Mouse (Mus musculus): ENCODE results near the gene Edn1. TPM values are rescaled to one million over a fixed set of nuclear protein-coding genes. Genes with fewer than 3 reads are reported as not detected.

The Edn1 gene
- total RNA-seq, 2 experiments from 2014 or later, result 2.1 to 2.3 TPM

DNA sequence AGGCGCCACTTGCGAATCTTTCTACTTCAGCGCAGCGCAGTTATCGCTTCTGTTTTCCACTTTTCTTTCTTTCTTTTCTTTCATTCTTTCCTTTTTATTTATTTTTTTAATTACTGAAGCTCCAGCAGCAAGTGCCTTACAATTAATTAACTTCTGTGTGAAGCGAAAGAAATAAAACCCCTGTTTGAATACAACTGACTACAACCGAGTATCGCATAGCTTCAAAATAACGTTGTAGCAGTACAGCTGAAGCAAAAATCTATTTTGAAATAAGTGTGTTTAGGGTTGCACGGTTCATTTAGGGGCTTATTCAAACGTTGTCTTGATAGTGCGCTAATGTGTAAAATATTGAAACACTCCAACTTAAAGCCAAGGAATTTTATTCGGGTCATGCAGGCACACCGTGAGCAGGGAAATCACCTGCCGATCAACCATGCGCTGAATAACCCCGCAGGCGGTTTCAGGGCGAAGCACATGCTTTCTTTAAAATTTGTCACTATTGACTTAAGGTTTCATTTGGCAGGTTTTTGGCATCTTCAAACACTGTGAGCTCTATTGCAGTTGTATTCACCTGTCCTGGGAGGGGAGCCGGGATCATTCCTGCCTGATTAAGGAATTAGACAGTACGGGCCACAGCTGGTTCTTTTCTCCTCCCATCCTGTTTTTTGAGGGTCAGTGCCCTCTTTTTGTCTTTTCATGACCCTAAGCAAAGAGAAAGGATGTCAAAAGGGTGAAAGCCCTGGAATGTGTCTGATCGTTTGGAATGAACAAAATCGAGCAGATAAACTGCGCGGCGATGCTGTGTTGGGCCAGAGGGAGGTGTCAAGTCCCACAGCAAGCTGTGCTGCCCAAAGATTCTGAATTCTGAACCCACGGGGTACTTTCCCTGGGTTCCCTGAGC lies 935 bp downstream of the Edn1 start:
- DNase-seq (ENCODE audit: low spot score in 2 of 2), result no peak
- peak overlapping the region; percentile 55 for H3K27ac ChIP-seq
- H3K4me3 ChIP-seq, result peak overlapping the region; percentile 49
- peak; percentile 57 for TF ChIP-seq CTCF (conservative IDR thresholded peaks at IDR 0.05)

GRCm38 (mm10) chr13:42303180-42303929 lies 2.1 kb downstream of the Edn1 start:
- Histone ChIP-seq H3K4me3 (peak overlapping the region; percentile 24), H3K27ac (no peak overlapping the region)
- TF ChIP-seq CTCF (conservative IDR thresholded peaks at IDR 0.05), result peak; percentile 56
- DNase-seq (ENCODE audit: low spot score in 2 of 2), result no peak

- TF ChIP-seq CTCF (conservative IDR thresholded peaks at IDR 0.05), result no peak
- no peak for DNase-seq (ENCODE audit: low spot score in 2 of 2)
- peak overlapping the region; percentile 24; the same call in 1 of the 2 replicates for H3K4me3 ChIP-seq
- H3K27ac ChIP-seq, result no peak overlapping the region
These were observed 2.9 kb downstream of the Edn1 start for GRCm38 (mm10) chr13:42304139-42304538.

DNA sequence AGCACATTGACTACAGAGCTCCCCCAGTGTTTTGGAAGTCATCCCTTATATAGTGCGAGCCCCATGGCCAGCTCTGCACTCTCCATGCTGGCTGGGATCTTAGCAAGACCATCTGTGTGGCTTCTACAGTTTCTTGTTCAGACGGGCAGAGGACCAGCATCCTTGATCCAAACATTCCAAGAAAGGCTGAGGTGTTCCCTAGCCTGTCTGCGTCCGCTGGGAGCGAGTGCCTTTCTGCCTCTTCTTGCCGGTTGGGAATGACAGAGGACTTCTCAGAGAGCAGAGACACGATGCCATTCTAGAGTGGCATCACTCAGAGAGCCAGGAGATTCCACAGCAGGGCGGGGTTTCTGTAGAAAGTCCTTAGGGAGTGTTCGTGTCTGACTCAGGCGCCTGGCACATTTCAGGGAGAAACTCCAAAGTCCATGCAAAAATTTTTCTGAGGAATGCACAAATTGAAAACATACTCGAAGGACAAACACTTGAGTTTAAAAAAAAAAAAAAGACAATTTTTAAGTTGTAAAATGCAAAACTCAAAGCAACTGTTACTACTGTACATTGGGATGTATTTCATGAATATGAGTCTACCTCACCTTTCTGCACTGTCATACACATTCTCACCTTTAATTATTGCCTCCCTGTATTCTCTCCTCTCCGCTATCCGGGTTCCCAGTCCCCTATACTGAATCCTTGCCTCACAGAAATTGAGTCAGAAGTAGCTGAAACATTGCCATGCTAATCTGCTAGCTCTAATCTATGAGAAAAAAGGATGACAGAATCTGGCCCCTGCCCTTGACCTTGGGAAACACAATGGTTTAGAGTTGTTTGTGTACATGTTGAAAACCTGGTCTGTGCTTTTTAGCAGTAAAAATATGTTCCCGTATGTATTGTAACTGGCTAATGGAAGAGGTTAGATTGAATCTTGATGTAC lies 5.9 kb downstream of the Edn1 start:
- no peak for TF ChIP-seq CTCF (conservative IDR thresholded peaks at IDR 0.05)
- H3K4me3 ChIP-seq, result no peak overlapping the region

GRCm38 (mm10) chr13:42308368-42309103 lies 7.3 kb downstream of the Edn1 start:
- Histone ChIP-seq H3K4me3 (no peak overlapping the region), H3K27ac (no peak overlapping the region)
- no peak for DNase-seq (ENCODE audit: low spot score in 2 of 2)
- TF ChIP-seq CTCF (conservative IDR thresholded peaks at IDR 0.05), result no peak

More for the DNA sequence above, 5.9 kb downstream of the Edn1 start:
- no peak for DNase-seq (ENCODE audit: low spot score in 2 of 2)
- no peak overlapping the region for H3K27ac ChIP-seq

GRCm38 (mm10) chr13:42309804-42310203 lies 8.5 kb downstream of the Edn1 start:
- no peak overlapping the region for H3K4me3 ChIP-seq
- H3K27ac ChIP-seq, result no peak overlapping the region
- no peak for DNase-seq (ENCODE audit: low spot score in 2 of 2)
- TF ChIP-seq CTCF (conservative IDR thresholded peaks at IDR 0.05), result no peak

DNA sequence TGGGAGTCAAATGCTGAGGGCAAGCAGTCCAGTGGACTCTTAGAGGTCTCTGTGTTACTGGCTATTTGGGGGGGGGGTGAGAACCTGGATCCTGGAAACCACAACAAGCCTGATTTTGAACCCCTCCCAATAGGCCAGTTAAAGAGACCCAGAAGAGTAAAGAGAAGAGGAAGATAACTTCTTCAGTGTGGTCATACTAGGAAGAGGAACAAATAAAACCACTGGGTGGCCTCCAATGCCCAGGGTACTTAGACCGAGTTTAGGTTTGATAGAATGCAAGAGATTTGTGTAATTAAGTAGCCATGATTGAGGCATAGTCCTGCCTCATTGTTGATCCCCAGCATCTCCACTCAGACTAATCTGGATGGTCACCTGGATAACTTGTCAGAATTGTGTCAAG lies 14.4 kb downstream of the Edn1 start:
- Histone ChIP-seq H3K4me3 (no peak overlapping the region), H3K27ac (no peak overlapping the region)
- DNase-seq (ENCODE audit: low spot score in 2 of 2), result no peak
- no peak for TF ChIP-seq CTCF (conservative IDR thresholded peaks at IDR 0.05)

- no peak overlapping the region for H3K27ac ChIP-seq
- no peak for DNase-seq (ENCODE audit: low spot score in 2 of 2)
- no peak overlapping the region for H3K4me3 ChIP-seq
- no peak for TF ChIP-seq CTCF (conservative IDR thresholded peaks at IDR 0.05)
These were observed 16.5 kb downstream of the Edn1 start for GRCm38 (mm10) chr13:42317808-42318207.

DNA sequence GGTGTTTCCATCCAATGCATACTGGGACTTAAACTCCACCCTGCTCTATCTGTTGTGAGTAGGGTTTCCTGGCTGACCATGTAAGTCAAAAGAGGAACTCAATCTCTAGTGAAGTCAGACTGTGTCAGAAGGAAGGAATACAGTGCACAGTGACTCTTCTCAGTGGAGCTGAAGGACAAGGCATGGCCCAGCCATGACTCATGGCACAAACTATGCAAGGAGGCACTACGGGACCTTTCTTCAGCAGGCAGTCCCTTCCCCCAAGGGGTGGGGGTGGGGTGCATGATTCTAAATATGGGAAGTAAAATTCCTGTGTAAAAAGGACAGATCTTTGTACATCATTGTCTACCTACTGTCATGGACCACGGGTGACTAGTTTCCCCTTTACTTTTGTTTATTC lies 27.3 kb downstream of the Edn1 start:
- TF ChIP-seq CTCF (conservative IDR thresholded peaks at IDR 0.05), result no peak
- H3K27ac ChIP-seq, result no peak overlapping the region
- no peak for DNase-seq (ENCODE audit: low spot score in 2 of 2)
- no peak overlapping the region for H3K4me3 ChIP-seq

DNA sequence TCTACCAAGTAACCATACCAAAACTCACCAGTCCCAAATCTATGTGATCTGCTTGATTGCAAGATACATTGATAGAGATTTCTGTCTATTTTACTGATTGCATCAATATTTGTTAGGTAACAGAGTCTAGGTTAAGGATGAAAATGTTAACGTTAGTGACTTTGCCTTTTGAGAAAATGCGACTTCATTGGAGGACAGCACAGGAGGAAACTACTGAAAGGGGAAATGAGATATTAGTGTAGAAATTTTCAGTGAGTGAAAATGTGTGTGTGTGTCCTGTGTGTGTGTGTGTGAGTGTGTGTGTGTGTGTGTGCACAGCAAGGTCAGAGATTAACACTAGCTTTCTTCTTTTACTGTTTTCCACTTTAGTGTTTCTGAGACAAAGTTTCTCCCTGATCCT lies 29.8 kb downstream of the Edn1 start:
- Histone ChIP-seq H3K27ac (no peak overlapping the region), H3K4me3 (no peak overlapping the region)
- no peak for DNase-seq (ENCODE audit: low spot score in 2 of 2)
- TF ChIP-seq CTCF (conservative IDR thresholded peaks at IDR 0.05), result no peak

- H3K4me3 ChIP-seq, result no peak overlapping the region
- no peak overlapping the region for H3K27ac ChIP-seq
- no peak for DNase-seq (ENCODE audit: low spot score in 2 of 2)
- TF ChIP-seq CTCF (conservative IDR thresholded peaks at IDR 0.05), result no peak
These were observed 33.7 kb downstream of the Edn1 start for GRCm38 (mm10) chr13:42334981-42335380.

- H3K27ac ChIP-seq, result no peak overlapping the region
- no peak for DNase-seq (ENCODE audit: low spot score in 2 of 2)
- no peak overlapping the region for H3K4me3 ChIP-seq
- TF ChIP-seq CTCF (conservative IDR thresholded peaks at IDR 0.05), result no peak
These were observed 35.1 kb downstream of the Edn1 start for GRCm38 (mm10) chr13:42336414-42336813.

All from layer of hippocampus, adult 2 months (tissue).